Mouse (Mus musculus) C2C12 (cell line): Measurements from ENCODE around the gene Ugt1a5. TPM values are rescaled to one million over a fixed set of nuclear protein-coding genes. Genes with fewer than 3 reads are reported as not detected.
"Not testable (repeated sequence)": the region's sequence is repeated elsewhere in the genome, so short reads cannot be mapped to it uniquely, and the experiment has no call there.

Experiments
- H3K27me3 ChIP-seq: one replicate; pipeline ENCODE4 v1.6.1; 2011; ENCODE audit not compliant: control insufficient read depth, insufficient read depth, insufficient read length
- H3K36me3 ChIP-seq: one replicate; pipeline ENCODE4 v1.6.1; 2011; ENCODE audit not compliant: control insufficient read depth, insufficient read depth
- H3K4me3 ChIP-seq: one replicate; pipeline ENCODE4 v1.5.1; 2011; ENCODE audit warnings: mild to moderate bottlenecking, control low read depth; ENCODE audit not compliant: poor library complexity, insufficient read depth, severe bottlenecking
- H3K79me2 ChIP-seq: one replicate; pipeline ENCODE4 v1.6.1; 2011; ENCODE audit not compliant: control insufficient read depth, insufficient read depth
- H3K79me3 ChIP-seq: one replicate; pipeline ENCODE4 v1.6.1; 2011; ENCODE audit warnings: low read depth, control low read depth
- H3ac ChIP-seq: one replicate; pipeline ENCODE3; 2011; ENCODE audit warnings: low read depth; ENCODE audit not compliant: control insufficient read depth, insufficient read length
- CEBPB ChIP-seq: IDR thresholded peaks from one replicate; pipeline ENCODE4 v1.6.1; 2011; ENCODE audit warnings: low read depth, mild to moderate bottlenecking, control low read depth, moderate library complexity
- CTCF ChIP-seq: IDR thresholded peaks from one replicate; pipeline ENCODE4 v1.5.1; 2011; ENCODE audit not compliant: control insufficient read depth, insufficient read depth, insufficient read length
- FOSL1 ChIP-seq: IDR thresholded peaks from one replicate; pipeline ENCODE4 v1.8.0; 2011; ENCODE audit warnings: mild to moderate bottlenecking, low read length; ENCODE audit not compliant: poor library complexity, insufficient read depth, severe bottlenecking
- MAX ChIP-seq: IDR thresholded peaks from one replicate; pipeline ENCODE4 v1.6.1; 2011; ENCODE audit warnings: mild to moderate bottlenecking, control low read depth
- MYOD1 ChIP-seq: IDR thresholded peaks from one replicate; pipeline ENCODE4 v1.6.1; 2011; ENCODE audit warnings: low read depth; ENCODE audit not compliant: control insufficient read depth, insufficient read length
- MYOG ChIP-seq: IDR thresholded peaks from one replicate; pipeline ENCODE4 v1.6.1; 2011; ENCODE audit not compliant: control insufficient read depth, insufficient read length; ENCODE audit errors: extremely low read depth
- USF1 ChIP-seq: IDR thresholded peaks from one replicate; pipeline ENCODE4 v1.6.1; 2011; ENCODE audit warnings: low read depth, mild to moderate bottlenecking, control low read depth, moderate library complexity
- long read RNA-seq, 2 experiments: library from polyadenylated mRNA; unstranded; transcript quantifications; one replicate each; pipeline ENCODE4 v2.0.0; 2019 to 2020
- polyA plus RNA-seq: library from polyadenylated mRNA; unstranded; fragments of >200 nt; fragmentation: generic; extraction: Trizol; gene quantifications from one replicate; pipeline ENCODE4 v1.2.1, GENCODE M21; 2012; ENCODE audit warnings: missing spikeins

Ugt1a5 gene
- not detected for polyA plus RNA-seq
- long read RNA-seq, experiment 1 = 0 reads
- long read RNA-seq, experiment 2 = 0 reads

- Histone ChIP-seq H3K79me3 (no peaks in the 10 kb centered on the region), H3K36me3 (no peaks in the 10 kb centered on the region), H3K4me3 (no peak within 1 kb of the TSS), H3K79me2 (no peaks in the 10 kb centered on the region), H3K27me3 (no peaks in the 10 kb centered on the region), H3ac (no peak within 1 kb of the TSS)
- TF ChIP-seq MYOD1 (no peak), CTCF (no peak), MYOG (no peak), CEBPB (no peak), FOSL1 (no peak), USF1 (no peak), MAX (no peak)
Measured at GRCm38 (mm10) chr1:88165711-88166110, at the start of gene Ugt1a5. Gene Ugt1a5 (plus strand): TSS chr1:88166012.

- H3K27me3 ChIP-seq, H3K36me3 ChIP-seq, H3K79me2 ChIP-seq, H3K79me3 ChIP-seq, H3K4me3 ChIP-seq, H3ac ChIP-seq: not testable (repeated sequence)
Measured at GRCm38 (mm10) chr1:88120550-88120949, 45.3 kb upstream of the Ugt1a5 start.

- not testable (repeated sequence) for H3K79me3 ChIP-seq, H3K4me3 ChIP-seq, H3K36me3 ChIP-seq, H3ac ChIP-seq, H3K79me2 ChIP-seq, H3K27me3 ChIP-seq
Measured at GRCm38 (mm10) chr1:88121521-88121920, 44.3 kb upstream of the Ugt1a5 start.

- H3K27me3 ChIP-seq, H3K36me3 ChIP-seq, H3K79me2 ChIP-seq, H3K4me3 ChIP-seq, H3K79me3 ChIP-seq, H3ac ChIP-seq: not testable (repeated sequence)
Measured at GRCm38 (mm10) chr1:88125827-88126360, 39.9 kb upstream of the Ugt1a5 start.

GRCm38 (mm10) chr1:88129091-88129490 lies 36.7 kb upstream of the Ugt1a5 start:
- not testable (repeated sequence) for H3K79me3 ChIP-seq, H3ac ChIP-seq, H3K36me3 ChIP-seq, H3K79me2 ChIP-seq, H3K27me3 ChIP-seq, H3K4me3 ChIP-seq

- not testable (repeated sequence) for H3K36me3 ChIP-seq, H3ac ChIP-seq, H3K27me3 ChIP-seq, H3K79me3 ChIP-seq, H3K79me2 ChIP-seq, H3K4me3 ChIP-seq
Measured at GRCm38 (mm10) chr1:88130223-88130622, 35.6 kb upstream of the Ugt1a5 start.

GRCm38 (mm10) chr1:88133908-88134456 lies 31.8 kb upstream of the Ugt1a5 start:
- Histone ChIP-seq H3K27me3 (no peaks in the 10 kb centered on the region), H3ac (no peak overlapping the region), H3K4me3 (no peak overlapping the region), H3K36me3 (no peaks in the 10 kb centered on the region), H3K79me3 (no peaks in the 10 kb centered on the region), H3K79me2 (no peaks in the 10 kb centered on the region)
- TF ChIP-seq USF1 (no peak), MAX (no peak), CEBPB (no peak), MYOG (no peak), FOSL1 (no peak), CTCF (no peak), MYOD1 (no peak)
